Mouse (Mus musculus) gastrocnemius, postnatal 36 days (tissue): ENCODE results near the gene Nccrp1. TPM values are rescaled to one million over a fixed set of nuclear protein-coding genes. Genes with fewer than 3 reads are reported as not detected.
A peak's percentile ranks its signal among the peaks of the same experiment; 100 is the strongest.

Experiments used
- DNase-seq, 2 experiments: peaks; one replicate each; pipeline ENCODE4 v3.0.0; 2022
- intact Hi-C: fragments of 180-260 bp; cut with DNase I; formaldehyde crosslinking; loops from one replicate; pipeline ENCODE4 v1.15.1; 2025
- total RNA-seq, 2 experiments: library from RNA; stranded (reverse); gene quantifications; 2 replicates each; pipeline ENCODE4 v1.2.3; 2021

Nccrp1 gene
- total RNA-seq, 2 experiments from 2014 or later = not detected

GRCm38 (mm10) chr7:28570982-28571682, 24.1 kb upstream of the Nccrp1 start:
- intact Hi-C loops = no loop called here
- no peak for DNase-seq

GRCm38 (mm10) chr7:28570291-28570981, 23.4 kb upstream of the Nccrp1 start:
- intact Hi-C loops = no loop called here
- peak; percentile 47 to 58 for DNase-seq

GRCm38 (mm10) chr7:28568253-28568652, 21.2 kb upstream of the Nccrp1 start:
- intact Hi-C loops = loop anchor here (5.0 kb wide), 1 partner anchor 159 kb away; no protein-coding TSS in a partner anchor
- DNase-seq = peak; percentile 46 to 58

- DNase-seq = no peak
- intact Hi-C loops = loop anchor here (1.0 to 5.0 kb wide), 2 partner anchors 34 to 160 kb away; no protein-coding TSS in a partner anchor
These were observed 20.5 kb upstream of the Nccrp1 start for GRCm38 (mm10) chr7:28567539-28567938.

GRCm38 (mm10) chr7:28565407-28565806, 18.4 kb upstream of the Nccrp1 start:
- no peak for DNase-seq
- intact Hi-C loops = loop anchor here (5.0 kb wide), 1 partner anchor 162 kb away; no protein-coding TSS in a partner anchor

- intact Hi-C loops = no loop called here
- no peak for DNase-seq
These were observed 15.9 kb upstream of the Nccrp1 start for GRCm38 (mm10) chr7:28562951-28563350.

- intact Hi-C loops = no loop called here
These were observed 15.3 kb upstream of the Nccrp1 start for GRCm38 (mm10) chr7:28562371-28562770.

GRCm38 (mm10) chr7:28561967-28562366, 14.9 kb upstream of the Nccrp1 start:
- intact Hi-C loops = no loop called here
- no peak for DNase-seq

More at GRCm38 (mm10) chr7:28562371-28562770, 15.3 kb upstream of the Nccrp1 start:
- no peak for DNase-seq

GRCm38 (mm10) chr7:28560856-28561255, 13.8 kb upstream of the Nccrp1 start:
- intact Hi-C loops = no loop called here
- no peak for DNase-seq

GRCm38 (mm10) chr7:28558486-28558885, 11.4 kb upstream of the Nccrp1 start:
- peak; percentile 55 to 66 for DNase-seq
- intact Hi-C loops = no loop called here

GRCm38 (mm10) chr7:28557708-28558107, 10.7 kb upstream of the Nccrp1 start:
- DNase-seq = no peak

GRCm38 (mm10) chr7:28557069-28557468, 10.0 kb upstream of the Nccrp1 start:
- intact Hi-C loops = no loop called here

More at GRCm38 (mm10) chr7:28557708-28558107, 10.7 kb upstream of the Nccrp1 start:
- intact Hi-C loops = no loop called here

GRCm38 (mm10) chr7:28555939-28556535, 9.0 kb upstream of the Nccrp1 start:
- DNase-seq = no peak

More at GRCm38 (mm10) chr7:28557069-28557468, 10.0 kb upstream of the Nccrp1 start:
- no peak for DNase-seq

GRCm38 (mm10) chr7:28553076-28553475, 6.0 kb upstream of the Nccrp1 start:
- no peak for DNase-seq
- intact Hi-C loops = loop anchor here (2.0 kb wide), 1 partner anchor 30 kb away; no protein-coding TSS in a partner anchor

More at GRCm38 (mm10) chr7:28555939-28556535, 9.0 kb upstream of the Nccrp1 start:
- intact Hi-C loops = no loop called here

GRCm38 (mm10) chr7:28547628-28548027, 574 bp upstream of the Nccrp1 start:
- DNase-seq = no peak
- intact Hi-C loops = no loop called here

- DNase-seq = no peak
- intact Hi-C loops = no loop called here
These were observed 405 bp downstream of the Nccrp1 start for GRCm38 (mm10) chr7:28546649-28547048.

- intact Hi-C loops = no loop called here
- no peak for DNase-seq
These were observed 1.2 kb downstream of the Nccrp1 start for GRCm38 (mm10) chr7:28545891-28546210.

- DNase-seq = no peak
- intact Hi-C loops = no loop called here
These were observed 1.8 kb downstream of the Nccrp1 start for GRCm38 (mm10) chr7:28545048-28545890.

- DNase-seq = no peak
- intact Hi-C loops = no loop called here
These were observed 2.9 kb downstream of the Nccrp1 start for GRCm38 (mm10) chr7:28544051-28544601.

- DNase-seq = no peak
- intact Hi-C loops = no loop called here
These were observed 6.5 kb downstream of the Nccrp1 start, which contains the start of gene Sycn for GRCm38 (mm10) chr7:28540526-28540925. Gene Sycn, plus strand, starts transcription at chr7:28540885.
